Mouse (Mus musculus) brain, adult 10 weeks (tissue): Measurements from ENCODE around the gene Gstm1. TPM values are rescaled to one million over a fixed set of nuclear protein-coding genes. Genes with fewer than 3 reads are reported as not detected.

Experiments used
- polyA plus RNA-seq: library from polyadenylated mRNA; stranded (reverse); fragments of 350-450 nt; fragmentation: Illumina TruSeq; extraction: RNeasy Lipid Tissue Mini Kit (QIAGEN cat#74804); gene quantifications from one replicate; pipeline ENCODE4 v1.2.3, GENCODE M21; 2015; ENCODE audit warnings: low read depth, low replicate concordance

Gstm1 gene
- polyA plus RNA-seq: 334 TPM

DNA sequence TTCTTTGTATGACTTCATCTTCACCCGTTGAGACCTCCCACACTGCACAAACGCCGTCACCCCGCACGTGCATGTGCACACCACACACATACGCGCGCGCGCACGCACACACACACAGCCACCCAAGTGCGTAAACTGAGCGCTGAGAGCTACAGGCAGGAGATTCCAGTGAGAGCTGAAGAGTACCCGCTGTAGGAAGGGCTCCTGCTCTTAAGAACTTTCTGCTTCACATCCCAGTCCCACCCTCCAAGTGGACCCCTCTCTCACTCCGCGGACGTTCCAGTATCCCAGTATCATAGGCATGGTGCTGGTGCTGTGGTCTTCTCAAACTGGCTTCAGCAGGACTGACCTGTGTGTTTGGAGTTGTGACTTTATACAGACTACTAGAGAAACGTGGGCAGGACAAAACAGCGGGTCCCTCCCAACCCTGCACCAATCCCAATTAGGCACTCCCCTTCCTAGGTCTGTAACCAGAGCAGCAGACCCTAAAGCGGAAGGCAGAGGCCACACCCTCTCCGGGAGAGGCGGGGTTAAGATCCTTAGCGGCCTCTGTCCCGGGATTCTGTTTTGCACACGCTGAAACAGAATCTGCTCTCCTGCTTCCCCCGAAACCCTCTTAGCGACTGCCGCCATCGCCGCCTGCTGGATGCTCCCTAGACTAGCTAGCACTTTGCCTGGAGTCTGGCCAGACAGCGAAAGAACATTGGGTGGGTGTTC, at the start of gene Gstm1:
Gstm1 (minus strand) TSS at position 501 of the 717 bp plus-strand sequence.

DNA sequence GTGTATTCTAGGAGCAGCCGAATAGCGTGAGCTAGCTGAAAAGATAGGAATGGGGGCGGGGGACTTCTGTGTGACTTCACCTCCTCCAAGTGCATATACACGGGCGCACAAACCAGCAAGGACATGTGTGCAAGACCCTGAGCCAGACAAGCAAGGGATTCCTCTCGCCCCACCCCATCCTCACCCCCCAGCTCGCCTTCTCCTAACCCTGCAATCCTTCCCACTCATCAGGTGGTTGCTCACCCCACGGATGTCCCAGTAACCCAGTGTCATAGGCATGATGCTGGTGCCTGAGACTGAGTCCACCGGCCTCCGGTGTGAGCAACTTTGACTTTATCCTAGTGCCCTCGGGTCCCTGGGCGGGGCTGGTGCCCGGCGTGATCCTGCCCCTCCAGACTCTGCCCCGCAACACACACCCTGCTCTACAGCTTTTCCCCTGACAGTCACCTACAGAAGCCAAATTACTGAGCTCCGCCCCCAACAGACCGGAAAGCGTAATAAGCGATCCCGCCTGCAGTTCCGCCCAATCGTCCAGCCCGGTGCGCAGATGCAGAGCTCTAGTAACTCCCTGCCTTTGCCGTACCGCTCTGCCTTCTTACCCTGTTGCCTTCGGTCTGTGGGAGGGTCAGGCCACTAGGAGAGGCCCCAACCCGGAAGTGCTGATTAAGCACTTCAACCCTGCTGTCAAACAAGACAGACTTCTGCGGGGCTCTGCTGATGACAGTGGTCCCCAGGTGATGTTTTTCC, 26.8 kb upstream of the Gstm1 start, which contains the start of gene Gstm4:
Gstm4 (minus strand) TSS at position 501 of the 747 bp plus-strand sequence.

DNA sequence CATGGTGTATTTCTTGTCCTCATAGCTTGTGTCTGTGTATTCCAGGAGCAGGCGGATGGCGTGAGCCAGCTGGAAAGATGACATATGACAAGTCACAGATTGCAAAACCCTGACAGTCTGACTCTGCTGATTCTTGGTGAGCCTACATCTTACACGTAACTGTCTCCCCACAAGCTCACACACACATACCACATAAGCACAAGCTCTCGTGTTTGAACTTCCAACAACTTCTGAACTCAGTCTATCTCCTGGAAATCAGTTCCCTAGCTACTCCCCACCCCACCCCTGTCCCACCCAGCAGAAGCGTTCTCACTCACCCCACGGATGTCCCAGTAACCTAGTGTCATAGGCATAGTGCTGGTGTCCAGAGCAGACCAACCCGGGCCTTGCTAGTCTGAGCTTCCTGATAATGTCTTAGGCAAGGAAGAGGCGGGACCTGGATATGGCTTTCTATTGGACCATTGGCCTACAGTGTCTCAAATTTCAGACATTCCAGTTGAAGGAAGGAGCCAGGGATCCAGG, 31.7 kb downstream of the Gstm1 start, which contains the start of gene Gstm2:
Gstm2 (minus strand) TSS at position 413 of the 522 bp plus-strand sequence.

DNA sequence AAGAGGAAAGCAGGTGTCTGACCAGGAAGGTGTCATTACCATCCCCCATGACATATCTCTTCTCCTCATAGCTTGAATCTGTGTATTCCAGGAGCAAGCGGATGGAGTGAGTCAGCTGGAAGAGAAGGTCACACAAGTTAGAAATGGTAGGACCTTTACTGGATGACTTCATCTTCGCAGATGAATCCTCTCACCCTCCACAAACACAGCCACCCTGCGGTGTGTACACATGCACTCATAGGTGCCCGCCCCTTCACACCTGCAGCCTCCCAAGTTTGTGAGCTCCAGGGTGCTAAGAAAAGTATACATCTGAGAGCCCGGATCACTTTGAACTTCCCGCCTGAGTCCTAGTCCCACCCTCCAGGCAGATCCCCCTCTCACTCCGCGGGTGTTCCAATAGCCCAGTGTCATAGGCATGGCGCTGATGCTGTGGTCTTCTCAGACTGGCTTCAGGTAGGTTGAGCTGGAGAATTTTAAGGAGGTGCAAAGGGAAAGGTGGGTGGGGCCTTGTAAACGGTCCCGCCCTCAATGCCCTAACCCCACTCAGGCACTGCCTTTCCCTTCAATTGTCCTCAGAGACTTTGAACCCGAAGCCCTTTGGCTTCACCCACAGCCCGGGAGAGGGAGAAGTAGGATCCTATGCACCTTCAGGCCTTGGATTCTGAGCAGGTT, 48.9 kb downstream of the Gstm1 start, which contains the start of gene Gstm3:
Gstm3 (minus strand) TSS at position 560 of the 672 bp plus-strand sequence.

Other genes starting within 250 kb of the Gstm1 start
- gene Eps8l3, start 140.7 kb downstream of the Gstm1 start, polyA plus RNA-seq: not detected
- gene Gstm5, start 122.2 kb downstream of the Gstm1 start, polyA plus RNA-seq: 496 TPM
- gene Gstm7, start 86.2 kb downstream of the Gstm1 start, polyA plus RNA-seq: 39.0 TPM
- gene Gstm6, start 74.2 kb downstream of the Gstm1 start, polyA plus RNA-seq: 13.1 TPM
- gene Gstm3, start 48.7 kb downstream of the Gstm1 start, polyA plus RNA-seq: not detected
- 4.4 TPM for gene Gstm2, start 31.5 kb downstream of the Gstm1 start, polyA plus RNA-seq
- 11.8 TPM for gene Gstm4, start 26.9 kb upstream of the Gstm1 start, polyA plus RNA-seq
- gene Ampd2, start 68.7 kb upstream of the Gstm1 start, polyA plus RNA-seq: 48.7 TPM
- not detected for gene Gnat2, start 74.8 kb upstream of the Gstm1 start, polyA plus RNA-seq
- gene Gnai3, start 128.2 kb upstream of the Gstm1 start, polyA plus RNA-seq: 29.1 TPM
- gene Gpr61, start 136.9 kb upstream of the Gstm1 start, polyA plus RNA-seq: 11.3 TPM
- gene Amigo1, start 168.4 kb upstream of the Gstm1 start, polyA plus RNA-seq: 48.1 TPM
- 18.0 TPM for gene Cyb561d1, start 183.2 kb upstream of the Gstm1 start, polyA plus RNA-seq
- gene Atxn7l2, start 193.0 kb upstream of the Gstm1 start, polyA plus RNA-seq: 19.3 TPM
- gene Sypl2, start 208.7 kb upstream of the Gstm1 start, polyA plus RNA-seq: 1.3 TPM
- gene Psma5, start 239.0 kb upstream of the Gstm1 start, polyA plus RNA-seq: 183 TPM